Mouse (Mus musculus): ENCODE measurements around the gene Zfp239. TPM values are rescaled to one million over a fixed set of nuclear protein-coding genes. Genes with fewer than 3 reads are reported as not detected.
"Not testable (repeated sequence)": the region's sequence is repeated elsewhere in the genome, so short reads cannot be mapped to it uniquely, and the experiment has no call there.

Zfp239 gene
- polyA plus RNA-seq, 1 experiment from 2014 or later, result 5.1 TPM

DNA sequence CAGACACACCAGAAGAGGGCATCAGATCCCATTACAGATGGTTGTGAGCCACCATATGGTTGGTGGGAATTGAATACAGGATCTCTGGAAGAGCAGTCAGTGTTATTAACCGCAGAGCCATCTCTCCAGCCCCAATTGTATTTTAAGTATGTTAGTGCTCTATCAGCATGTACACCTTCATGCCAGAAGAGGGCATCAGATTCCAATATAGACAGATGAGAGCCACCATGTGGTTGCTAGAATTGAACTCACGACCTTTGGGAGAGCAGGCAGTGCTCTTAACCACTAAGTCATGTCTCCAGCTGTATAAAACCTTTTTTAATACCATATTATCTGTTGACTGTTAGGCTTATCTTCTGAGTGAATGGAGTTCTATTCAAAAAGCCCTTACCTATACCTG, 10.2 kb upstream of the Zfp239 start:
- peaks cover 10% of the 10 kb centered on the region; the same call in 1 of the 2 replicates for H3K36me3 ChIP-seq
- ATAC-seq, result no peak
- H3K9me3 ChIP-seq, result no peaks in the 10 kb centered on the region
- H3K9ac ChIP-seq, result no peak overlapping the region
- WGBS, result 68% methylated on average over 2 of the region's 2 CpGs
- no peak overlapping the region for H3K27ac ChIP-seq
- no peaks in the 10 kb centered on the region for H3K4me1 ChIP-seq (replicated peaks)
- H3K27me3 ChIP-seq (replicated peaks), result no peaks in the 10 kb centered on the region
- no peak overlapping the region for H3K4me2 ChIP-seq (replicated peaks)
- H3K4me3 ChIP-seq (replicated peaks), result no peak overlapping the region

DNA sequence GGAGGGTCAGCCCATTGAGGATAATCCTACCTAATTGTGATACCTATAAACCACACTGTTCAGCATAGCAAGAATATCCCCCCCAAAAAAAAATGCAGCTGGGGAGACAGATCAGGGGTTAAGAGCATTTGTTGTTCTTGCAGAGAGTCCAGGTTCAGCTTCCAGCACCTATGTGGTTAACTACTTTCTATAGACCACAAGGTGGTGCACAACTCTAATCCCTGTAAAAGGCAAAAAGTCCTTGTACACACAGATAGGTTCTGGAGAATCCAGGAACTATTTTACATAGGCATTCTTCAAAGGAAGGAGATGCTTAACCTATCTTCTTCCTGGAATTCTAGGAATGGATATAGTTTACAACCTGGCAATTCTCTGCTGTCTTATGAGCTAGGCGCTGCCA, 3.9 kb upstream of the Zfp239 start:
- ATAC-seq, result peak; percentile 64
- WGBS, result 42% methylated on average over 1 of the region's 1 CpGs
- H3K27ac ChIP-seq, result no peak overlapping the region
- H3K9ac ChIP-seq, result no peak overlapping the region
- no peaks in the 10 kb centered on the region for H3K27me3 ChIP-seq (replicated peaks)
- H3K36me3 ChIP-seq, result no peaks in the 10 kb centered on the region
- H3K4me1 ChIP-seq (replicated peaks), result no peaks in the 10 kb centered on the region
- H3K4me2 ChIP-seq (replicated peaks), result no peak overlapping the region
- no peaks in the 10 kb centered on the region for H3K9me3 ChIP-seq
- no peak overlapping the region for H3K4me3 ChIP-seq (replicated peaks)

DNA sequence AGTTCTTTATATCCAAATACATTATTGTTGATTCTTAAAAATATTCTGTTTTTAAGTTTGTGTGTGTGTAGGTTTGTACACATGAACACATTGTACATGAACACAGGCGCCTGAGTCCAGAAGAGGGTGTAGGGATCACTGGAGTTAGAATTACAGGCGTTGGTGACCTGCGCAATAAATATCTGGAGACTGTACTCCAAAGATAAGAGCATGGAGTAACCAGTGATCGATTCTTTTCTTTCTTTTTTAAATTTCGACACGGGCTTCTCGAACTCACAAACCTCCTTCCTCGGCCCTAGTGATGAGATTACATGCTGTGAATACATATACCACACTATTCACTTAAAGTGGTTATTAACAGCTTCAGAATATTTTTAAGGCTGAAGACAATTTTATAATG, 565 bp downstream of the Zfp239 start:
- Histone ChIP-seq H3K4me2 (replicated peaks) (peak overlapping the region; percentile 88), H3K4me1 (replicated peaks) (0 out of 2 replicates have a peak, but pooled peaks cover 5% of the 10 kb centered on the region), H3K27me3 (replicated peaks) (no peaks in the 10 kb centered on the region), H3K4me3 (replicated peaks) (peak overlapping the region; percentile 54; the same call in 1 of the 2 replicates), H3K9me3 (no peaks in the 10 kb centered on the region), H3K9ac (no peak overlapping the region), H3K36me3 (no peaks in the 10 kb centered on the region), H3K27ac (no peak overlapping the region)
- 74% methylated on average over 8 of the region's 8 CpGs for WGBS
- ATAC-seq, result peak; percentile 65

GRCm38 (mm10) chr6:117862899-117863620, 1.2 kb downstream of the Zfp239 start:
- Histone ChIP-seq H3K4me2 (replicated peaks) (peak overlapping the region; percentile 88), H3K27me3 (replicated peaks) (no peaks in the 10 kb centered on the region), H3K9ac (peak overlapping the region; percentile 55), H3K36me3 (no peaks in the 10 kb centered on the region), H3K4me1 (replicated peaks) (0 out of 2 replicates have a peak, but pooled peaks cover 5% of the 10 kb centered on the region), H3K9me3 (no peaks in the 10 kb centered on the region), H3K27ac (no peak overlapping the region), H3K4me3 (replicated peaks) (peak overlapping the region; percentile 54)
- WGBS, result 3% methylated on average over 26 of the region's 26 CpGs
- ATAC-seq, result peak; percentile 85

DNA sequence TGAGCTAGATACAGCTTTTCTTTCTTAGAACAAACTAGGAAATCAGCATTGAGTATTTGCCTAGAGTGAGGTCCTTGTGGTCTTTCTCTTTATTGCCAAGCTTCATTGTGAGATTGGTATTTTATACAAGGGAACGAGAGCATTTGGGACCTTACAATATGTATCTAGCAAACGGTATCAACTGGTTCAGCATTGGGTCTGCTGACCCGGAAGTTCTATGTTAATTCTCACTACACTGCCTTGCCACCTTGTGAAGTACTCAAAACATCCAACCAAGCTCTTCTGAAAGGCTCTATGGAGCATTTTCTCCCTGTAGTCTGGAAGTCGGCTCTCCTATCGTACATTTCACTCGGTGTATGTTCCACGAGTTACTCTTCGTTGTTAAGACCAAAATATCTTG, 1.9 kb downstream of the Zfp239 start:
- H3K4me3 ChIP-seq (replicated peaks), result peak overlapping the region; percentile 54
- 0 out of 2 replicates have a peak, but pooled peaks cover 5% of the 10 kb centered on the region for H3K4me1 ChIP-seq (replicated peaks)
- no peaks in the 10 kb centered on the region for H3K9me3 ChIP-seq
- ATAC-seq, result no peak
- H3K4me2 ChIP-seq (replicated peaks), result peak overlapping the region; percentile 88
- H3K9ac ChIP-seq, result 0 out of 2 replicates have a peak overlapping the region, but pooled peaks have one; percentile 55
- H3K36me3 ChIP-seq, result no peaks in the 10 kb centered on the region
- no peak overlapping the region for H3K27ac ChIP-seq
- 93% methylated on average over 8 of the region's 8 CpGs for WGBS
- no peaks in the 10 kb centered on the region for H3K27me3 ChIP-seq (replicated peaks)

- Histone ChIP-seq H3K27ac (no peak overlapping the region), H3K9ac (no peak overlapping the region), H3K36me3 (no peaks in the 10 kb centered on the region), H3K4me1 (replicated peaks) (0 out of 2 replicates have a peak, but pooled peaks cover 4% of the 10 kb centered on the region), H3K4me3 (replicated peaks) (no peak overlapping the region), H3K4me2 (replicated peaks) (no peak overlapping the region), H3K9me3 (no peaks in the 10 kb centered on the region), H3K27me3 (replicated peaks) (no peaks in the 10 kb centered on the region)
- ATAC-seq, result no peak
- 88% methylated on average over 8 of the region's 8 CpGs for WGBS
Observed at GRCm38 (mm10) chr6:117868187-117868586, 6.3 kb downstream of the Zfp239 start.

GRCm38 (mm10) chr6:117871034-117871433, 9.1 kb downstream of the Zfp239 start:
- ATAC-seq, result no peak
- no peaks in the 10 kb centered on the region for H3K36me3 ChIP-seq

DNA sequence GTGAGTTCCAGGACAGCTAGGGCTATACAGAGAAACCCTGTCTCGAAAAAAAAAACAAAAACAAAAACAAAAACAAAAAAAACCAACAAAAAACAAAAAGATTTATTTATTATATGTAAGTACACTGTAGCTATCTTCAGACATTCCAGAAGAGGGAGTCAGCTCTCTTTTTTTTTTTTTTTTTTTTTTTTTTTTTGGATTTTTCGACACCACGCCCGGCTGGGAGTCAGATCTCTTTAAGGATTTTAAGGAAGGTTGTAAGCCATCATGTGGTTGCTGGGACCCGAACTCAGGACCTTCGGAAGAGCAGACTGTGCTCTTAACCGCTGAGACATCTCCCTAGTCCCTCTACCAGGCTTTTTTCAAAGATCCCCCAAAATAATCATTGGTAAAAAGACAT, 11.6 kb downstream of the Zfp239 start:
- H3K9me3 ChIP-seq; H3K36me3 ChIP-seq; H3K4me2 ChIP-seq (replicated peaks); H3K27ac ChIP-seq; H3K4me1 ChIP-seq (replicated peaks); H3K4me3 ChIP-seq (replicated peaks); H3K27me3 ChIP-seq (replicated peaks); H3K9ac ChIP-seq; ATAC-seq: not testable (repeated sequence)
- 88% methylated on average over 7 of the region's 7 CpGs for WGBS

More at GRCm38 (mm10) chr6:117871034-117871433, 9.1 kb downstream of the Zfp239 start:
- Histone ChIP-seq H3K9me3 (no peaks in the 10 kb centered on the region), H3K27ac (no peak overlapping the region), H3K9ac (no peak overlapping the region), H3K4me1 (replicated peaks) (no peaks in the 10 kb centered on the region), H3K27me3 (replicated peaks) (no peaks in the 10 kb centered on the region), H3K4me3 (replicated peaks) (no peak overlapping the region), H3K4me2 (replicated peaks) (no peak overlapping the region)
- WGBS, result 73% methylated on average over 14 of the region's 14 CpGs

- no peak for ATAC-seq
- H3K36me3 ChIP-seq, result no peaks in the 10 kb centered on the region
- H3K27ac ChIP-seq, result no peak overlapping the region
- H3K27me3 ChIP-seq (replicated peaks), result no peaks in the 10 kb centered on the region
- H3K4me3 ChIP-seq (replicated peaks), result no peak overlapping the region
- H3K9me3 ChIP-seq, result no peaks in the 10 kb centered on the region
- 74% methylated on average over 3 of the region's 3 CpGs for WGBS
- H3K9ac ChIP-seq, result no peak overlapping the region
- H3K4me1 ChIP-seq (replicated peaks), result no peaks in the 10 kb centered on the region
- H3K4me2 ChIP-seq (replicated peaks), result no peak overlapping the region
Observed at GRCm38 (mm10) chr6:117874621-117875281, 12.9 kb downstream of the Zfp239 start.

DNA sequence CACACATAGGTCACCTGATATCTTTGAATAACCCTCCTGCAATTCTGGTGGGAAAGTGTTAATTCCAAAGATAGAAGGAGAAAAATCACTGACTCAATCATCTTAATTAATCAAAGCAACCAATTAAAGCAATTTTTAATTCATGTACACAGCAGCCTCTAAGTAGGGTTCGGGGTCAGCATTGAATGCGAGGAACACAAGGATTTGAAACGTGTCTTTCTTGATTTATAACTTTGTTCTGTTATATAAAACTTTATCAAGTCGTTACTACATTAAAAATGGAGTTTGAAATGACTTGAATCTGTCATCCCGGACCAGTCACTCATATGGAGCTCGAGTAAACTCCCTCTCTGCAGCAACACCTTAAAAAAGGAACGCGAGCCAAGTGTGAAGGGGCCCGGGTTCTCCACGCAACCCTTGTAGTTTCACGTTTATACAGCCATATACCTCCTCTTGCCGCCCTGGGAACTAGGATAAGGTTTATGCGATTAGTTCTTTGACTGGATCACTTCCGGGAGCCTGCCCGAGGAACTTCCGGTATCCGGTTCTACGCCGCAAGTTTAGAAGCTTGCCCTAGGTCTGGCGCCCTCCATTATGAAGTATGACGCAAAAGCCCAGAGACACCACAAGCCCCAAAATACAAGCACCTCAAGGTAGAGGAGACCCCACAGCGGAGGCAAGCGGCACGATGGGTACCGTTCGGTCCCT, 17.0 kb downstream of the Zfp239 start:
- no peaks in the 10 kb centered on the region for H3K36me3 ChIP-seq
- H3K4me1 ChIP-seq (replicated peaks), result no peaks in the 10 kb centered on the region
- H3K27me3 ChIP-seq (replicated peaks), result no peaks in the 10 kb centered on the region
- peak overlapping the region; percentile 81 for H3K9ac ChIP-seq
- peak overlapping the region; percentile 51 for H3K4me3 ChIP-seq (replicated peaks)
- peak overlapping the region; percentile 99 for H3K27ac ChIP-seq
- no peaks in the 10 kb centered on the region for H3K9me3 ChIP-seq
- peak overlapping the region; percentile 78 for H3K4me2 ChIP-seq (replicated peaks)
- 11% methylated on average over 24 of the region's 26 CpGs for WGBS
- ATAC-seq, result peak; percentile 90

GRCm38 (mm10) chr6:117879408-117880115, 17.7 kb downstream of the Zfp239 start:
- peak overlapping the region; percentile 81 for H3K9ac ChIP-seq
- under 1% methylated on average over 66 of the region's 67 CpGs for WGBS
- H3K27me3 ChIP-seq (replicated peaks), result no peaks in the 10 kb centered on the region
- H3K9me3 ChIP-seq, result no peaks in the 10 kb centered on the region
- no peaks in the 10 kb centered on the region for H3K4me1 ChIP-seq (replicated peaks)
- H3K27ac ChIP-seq, result peak overlapping the region; percentile 99
- peak overlapping the region; percentile 51 for H3K4me3 ChIP-seq (replicated peaks)
- H3K4me2 ChIP-seq (replicated peaks), result peak overlapping the region; percentile 78
- peak; percentile 95 for ATAC-seq
- no peaks in the 10 kb centered on the region for H3K36me3 ChIP-seq

All from intestine, embryonic 15.5 days (tissue).